Mouse (Mus musculus) myocyte (in vitro differentiated cells): ENCODE results near the gene Trpm3. TPM values are rescaled to one million over a fixed set of nuclear protein-coding genes. Genes with fewer than 3 reads are reported as not detected.

Experiments used
- H3K27me3 ChIP-seq: one replicate; pipeline ENCODE4 v1.6.1; 2011; ENCODE audit not compliant: control insufficient read depth, insufficient read depth, insufficient read length
- H3K36me3 ChIP-seq: one replicate; pipeline ENCODE4 v1.6.1; 2011; ENCODE audit not compliant: control insufficient read depth, insufficient read depth
- H3K4me2 ChIP-seq: one replicate; pipeline ENCODE4 v1.6.1; 2011; ENCODE audit warnings: low read depth, control low read depth
- H3K4me3 ChIP-seq: one replicate; pipeline ENCODE4 v1.5.1; 2011; ENCODE audit warnings: mild to moderate bottlenecking, control low read depth, moderate library complexity
- H3K79me2 ChIP-seq: one replicate; pipeline ENCODE4 v1.6.1; 2011; ENCODE audit not compliant: control insufficient read depth, insufficient read depth
- H3ac ChIP-seq: one replicate; pipeline ENCODE4 v1.6.1; 2011; ENCODE audit not compliant: control insufficient read depth, insufficient read length
- CEBPB ChIP-seq: IDR thresholded peaks from 2 replicates; pipeline ENCODE4 v1.6.1; 2011; ENCODE audit warnings: mild to moderate bottlenecking, moderate library complexity; ENCODE audit not compliant: poor library complexity, insufficient read depth, severe bottlenecking
- E2F4 ChIP-seq: IDR thresholded peaks from one replicate; pipeline ENCODE4 v1.6.1; 2011; ENCODE audit warnings: mild to moderate bottlenecking, control low read depth, moderate library complexity; ENCODE audit not compliant: insufficient read depth
- MAX ChIP-seq: IDR thresholded peaks from one replicate; pipeline ENCODE4 v1.6.1; 2011; ENCODE audit warnings: low read depth, mild to moderate bottlenecking, control low read depth
- MYOD1 ChIP-seq, 3 experiments: IDR thresholded peaks; one replicate each; pipeline ENCODE4 v1.6.1; 2011; ENCODE audit warnings: control low read depth in 2 of 3, low read depth in 2 of 3, mild to moderate bottlenecking in 2 of 3, moderate library complexity in 1 of 3; ENCODE audit not compliant: insufficient read length in 2 of 3, control insufficient read depth in 1 of 3
- MYOG ChIP-seq, 3 experiments: IDR thresholded peaks; one replicate each; pipeline ENCODE4 v1.6.1; 2011; ENCODE audit warnings: control low read depth in 2 of 3, low read depth in 2 of 3, mild to moderate bottlenecking in 2 of 3; ENCODE audit not compliant: insufficient read length in 2 of 3, control insufficient read depth in 1 of 3, insufficient read depth in 1 of 3
- POLR2A ChIP-seq: IDR thresholded peaks from one replicate; pipeline ENCODE4 v1.6.1; 2011; ENCODE audit warnings: low read depth, mild to moderate bottlenecking, control low read depth, moderate library complexity; ENCODE audit not compliant: insufficient read length
- POLR2AphosphoS2 ChIP-seq: IDR thresholded peaks from one replicate; pipeline ENCODE4 v1.6.1; 2011; ENCODE audit warnings: low read depth, control low read depth; ENCODE audit not compliant: insufficient read length
- REST ChIP-seq: IDR thresholded peaks from one replicate; pipeline ENCODE4 v1.6.1; 2011; ENCODE audit warnings: mild to moderate bottlenecking, control low read depth, moderate library complexity; ENCODE audit not compliant: insufficient read depth, insufficient read length
- SRF ChIP-seq: IDR thresholded peaks from one replicate; pipeline ENCODE4 v1.6.1; 2011; ENCODE audit warnings: low read depth; ENCODE audit not compliant: control insufficient read depth, insufficient read length
- TCF12 ChIP-seq: IDR thresholded peaks from one replicate; pipeline ENCODE4 v1.6.1; 2011; ENCODE audit warnings: mild to moderate bottlenecking, control low read depth; ENCODE audit not compliant: poor library complexity, insufficient read depth, severe bottlenecking
- TCF3 ChIP-seq: IDR thresholded peaks from one replicate; pipeline ENCODE4 v1.6.1; 2011; ENCODE audit warnings: low read depth, control low read depth; ENCODE audit not compliant: insufficient read length
- USF1 ChIP-seq: IDR thresholded peaks from one replicate; pipeline ENCODE4 v1.6.1; 2011; ENCODE audit warnings: low read depth, mild to moderate bottlenecking, control low read depth, moderate library complexity
- polyA plus RNA-seq: library from polyadenylated mRNA; unstranded; fragments of >200 nt; fragmentation: generic; extraction: Trizol; gene quantifications from one replicate; pipeline ENCODE4 v1.2.1, GENCODE M21; 2012; ENCODE audit warnings: missing spikeins

Gene Trpm3
- polyA plus RNA-seq, 1 experiment = 0.05 TPM

DNA sequence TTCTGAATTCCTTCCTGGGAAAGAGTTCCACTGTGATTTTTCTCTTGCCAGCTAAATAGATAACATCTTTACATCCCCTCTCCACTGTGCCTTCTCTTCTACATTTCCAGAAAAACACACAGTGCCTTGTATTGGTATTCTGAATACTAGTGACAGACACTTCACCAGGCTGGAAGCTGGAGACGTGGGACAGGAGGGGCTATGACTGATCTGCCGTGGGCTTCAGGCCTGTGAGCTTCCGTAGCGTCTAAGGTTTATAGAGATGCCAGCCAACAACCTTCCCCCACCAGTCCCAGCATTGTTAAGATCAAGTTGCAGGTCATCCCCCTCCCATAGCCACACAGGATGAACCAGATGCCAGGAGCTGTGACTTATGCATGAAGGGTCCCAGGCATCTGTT is 518.4 kb downstream of the Trpm3 start:
- Histone ChIP-seq H3ac (no peak overlapping the region), H3K27me3 (no peaks in the 10 kb centered on the region), H3K4me3 (no peak overlapping the region), H3K79me2 (no peaks in the 10 kb centered on the region), H3K4me2 (peak overlapping the region; percentile 59), H3K36me3 (no peaks in the 10 kb centered on the region)
- TF ChIP-seq TCF12 (no peak), E2F4 (no peak), POLR2A (no peak), SRF (no peak), MYOD1 (IDR thresholded peaks at IDR 0.05; ENCODE audit: control insufficient read depth in 1 of 3, insufficient read length in 2 of 3, low read depth in 2 of 3) (no peak), REST (no peak), POLR2AphosphoS2 (no peak), TCF3 (no peak), CEBPB (no peak), MYOG (IDR thresholded peaks at IDR 0.05; ENCODE audit: control insufficient read depth in 1 of 3, insufficient read depth in 1 of 3, insufficient read length in 2 of 3, low read depth in 2 of 3) (no peak), MAX (no peak), USF1 (no peak)

DNA sequence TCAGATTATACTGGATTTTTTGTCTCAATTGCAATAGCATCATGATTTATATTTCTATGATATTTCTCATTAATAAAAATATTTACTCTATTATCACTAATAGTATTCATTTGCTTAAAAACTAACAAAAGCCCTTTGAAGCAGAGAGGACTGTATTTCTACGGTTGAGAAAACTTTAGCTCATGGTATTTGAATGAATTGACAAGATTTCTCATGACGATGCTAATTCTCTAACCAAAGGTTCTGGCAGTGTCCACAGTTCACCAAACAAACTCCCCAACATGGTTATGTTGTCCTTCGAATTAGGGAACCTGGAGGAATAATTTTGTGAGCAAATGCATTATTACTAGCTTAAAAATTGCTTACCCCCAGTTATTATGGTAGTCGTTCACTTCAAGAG is 526.6 kb downstream of the Trpm3 start:
- no peaks in the 10 kb centered on the region for H3K79me2 ChIP-seq
- H3K27me3 ChIP-seq = no peaks in the 10 kb centered on the region
- TF ChIP-seq CEBPB (no peak), TCF12 (no peak), REST (no peak), POLR2A (no peak), MAX (no peak), USF1 (no peak)
- H3K4me2 ChIP-seq = no peak overlapping the region
- H3K4me3 ChIP-seq = no peak overlapping the region
- H3ac ChIP-seq = no peak overlapping the region
- no peaks in the 10 kb centered on the region for H3K36me3 ChIP-seq

DNA sequence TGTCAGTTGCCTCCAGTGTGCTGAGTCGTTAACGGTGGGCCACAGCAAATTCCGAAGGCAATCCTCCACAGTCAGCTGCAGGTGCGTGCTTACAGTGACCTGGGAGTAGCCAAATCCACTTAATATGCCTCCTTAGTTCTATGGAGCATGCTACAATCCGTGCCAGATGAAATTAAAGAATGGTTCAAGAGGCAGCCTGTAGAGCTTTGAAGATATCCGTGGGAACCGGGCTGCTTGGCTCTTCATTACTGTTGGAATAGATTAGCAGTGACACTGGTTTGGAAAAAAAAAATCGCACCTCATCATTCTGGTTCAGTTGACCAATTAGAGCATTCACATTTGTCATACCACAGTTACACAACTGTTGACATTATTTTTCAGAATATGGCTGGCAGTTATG is 531.4 kb downstream of the Trpm3 start:
- TF ChIP-seq MAX (no peak), POLR2A (no peak), E2F4 (no peak), MYOG (IDR thresholded peaks at IDR 0.05; ENCODE audit: control insufficient read depth in 1 of 3, insufficient read depth in 1 of 3, insufficient read length in 2 of 3, low read depth in 2 of 3) (no peak), MYOD1 (IDR thresholded peaks at IDR 0.05; ENCODE audit: control insufficient read depth in 1 of 3, insufficient read length in 2 of 3, low read depth in 2 of 3) (no peak), SRF (no peak), USF1 (no peak), TCF12 (no peak), CEBPB (no peak), POLR2AphosphoS2 (no peak), REST (no peak), TCF3 (no peak)
- Histone ChIP-seq H3K4me3 (no peak overlapping the region), H3K4me2 (no peak overlapping the region), H3K79me2 (no peaks in the 10 kb centered on the region), H3K36me3 (no peaks in the 10 kb centered on the region), H3ac (no peak overlapping the region), H3K27me3 (no peaks in the 10 kb centered on the region)

DNA sequence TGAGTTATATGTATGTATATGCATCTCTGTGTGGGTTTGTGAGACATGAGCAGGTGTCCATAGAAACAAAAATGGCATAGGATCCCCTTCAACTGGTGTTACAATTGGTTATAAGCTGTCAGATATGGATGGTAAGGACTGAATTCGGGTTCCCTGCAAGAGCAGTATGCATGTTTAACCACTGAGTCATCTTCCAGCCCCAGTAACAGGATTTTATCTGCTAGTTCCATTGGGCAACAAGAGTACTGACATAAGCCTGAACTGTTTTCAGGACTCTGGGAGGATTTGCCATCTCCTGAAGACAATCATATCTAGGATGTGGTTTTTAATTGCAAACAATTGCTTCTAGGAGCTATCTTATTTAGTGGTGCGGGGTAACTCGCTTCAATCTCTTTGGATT is 534.0 kb downstream of the Trpm3 start:
- no peak overlapping the region for H3ac ChIP-seq
- no peak overlapping the region for H3K4me2 ChIP-seq
- TF ChIP-seq SRF = no peak
- TF ChIP-seq MAX = no peak
- TF ChIP-seq MYOD1 (IDR thresholded peaks at IDR 0.05; ENCODE audit: control insufficient read depth in 1 of 3, insufficient read length in 2 of 3, low read depth in 2 of 3) = no peak
- no peak for TF ChIP-seq REST
- TF ChIP-seq POLR2AphosphoS2 = no peak
- no peak for TF ChIP-seq E2F4
- no peak for TF ChIP-seq POLR2A
- no peak for TF ChIP-seq TCF12
- no peak for TF ChIP-seq MYOG (IDR thresholded peaks at IDR 0.05; ENCODE audit: control insufficient read depth in 1 of 3, insufficient read depth in 1 of 3, insufficient read length in 2 of 3, low read depth in 2 of 3)
- TF ChIP-seq USF1 = no peak
- no peak for TF ChIP-seq CEBPB
- no peak for TF ChIP-seq TCF3
- H3K36me3 ChIP-seq = no peaks in the 10 kb centered on the region
- no peak overlapping the region for H3K4me3 ChIP-seq
- no peaks in the 10 kb centered on the region for H3K79me2 ChIP-seq
- H3K27me3 ChIP-seq = no peaks in the 10 kb centered on the region

DNA sequence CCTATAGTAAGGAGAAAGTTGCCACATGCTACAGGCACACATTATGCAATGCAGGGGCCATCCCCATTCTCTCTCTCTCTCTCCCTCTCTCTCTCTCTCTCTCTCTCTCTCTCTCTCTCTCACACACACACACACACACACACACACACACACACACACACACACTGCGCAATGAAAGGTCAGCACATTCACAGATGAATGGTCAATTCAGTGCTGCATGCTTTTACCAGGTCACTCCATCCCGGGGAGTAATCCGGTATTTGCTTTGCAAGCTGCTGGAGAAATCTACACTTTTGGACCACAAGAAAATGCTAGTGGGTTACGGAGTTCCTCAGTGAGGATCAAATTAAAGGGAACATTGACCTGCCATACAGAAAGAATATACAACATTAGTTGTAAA is 537.4 kb downstream of the Trpm3 start:
- Histone ChIP-seq H3K4me2 (no peak overlapping the region), H3K36me3 (no peaks in the 10 kb centered on the region), H3K4me3 (no peak overlapping the region), H3K27me3 (no peaks in the 10 kb centered on the region), H3K79me2 (no peaks in the 10 kb centered on the region), H3ac (no peak overlapping the region)
- TF ChIP-seq MYOG (IDR thresholded peaks at IDR 0.05; ENCODE audit: control insufficient read depth in 1 of 3, insufficient read depth in 1 of 3, insufficient read length in 2 of 3, low read depth in 2 of 3) = no peak
- no peak for TF ChIP-seq MYOD1 (IDR thresholded peaks at IDR 0.05; ENCODE audit: control insufficient read depth in 1 of 3, insufficient read length in 2 of 3, low read depth in 2 of 3)
- no peak for TF ChIP-seq TCF3
- TF ChIP-seq TCF12 = no peak
- no peak for TF ChIP-seq E2F4
- TF ChIP-seq CEBPB = no peak
- no peak for TF ChIP-seq SRF
- no peak for TF ChIP-seq POLR2AphosphoS2
